Mouse (Mus musculus) adrenal gland (tissue): ENCODE measurements around the gene Slc26a5.

ENCODE experiments used
- intact Hi-C: fragments of 180-260 bp; cut with DNase I; formaldehyde crosslinking; loops from one replicate; pipeline ENCODE4 v1.15.1; 2025

The Slc26a5 gene

DNA sequence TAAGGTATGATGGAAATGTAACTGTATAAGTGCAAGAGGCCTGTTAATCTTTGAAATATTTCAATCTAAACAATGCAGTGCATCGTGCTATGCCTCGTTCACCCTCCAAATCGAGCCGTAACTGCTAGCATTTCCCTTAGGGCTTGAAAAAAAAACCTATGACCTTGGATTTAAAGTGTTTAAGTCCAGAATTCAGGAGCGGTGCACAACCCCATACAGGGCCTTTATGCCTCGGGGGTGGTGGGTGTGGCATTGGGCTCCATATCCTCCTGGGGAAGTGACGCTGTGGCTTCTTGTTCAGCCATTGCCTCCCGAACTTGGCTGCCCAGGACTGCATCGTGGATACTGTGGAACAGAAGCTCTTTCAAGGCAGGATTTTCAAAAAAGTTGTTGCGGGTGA, 54.5 kb downstream of the Slc26a5 start:
- intact Hi-C loops, result no loop called here

DNA sequence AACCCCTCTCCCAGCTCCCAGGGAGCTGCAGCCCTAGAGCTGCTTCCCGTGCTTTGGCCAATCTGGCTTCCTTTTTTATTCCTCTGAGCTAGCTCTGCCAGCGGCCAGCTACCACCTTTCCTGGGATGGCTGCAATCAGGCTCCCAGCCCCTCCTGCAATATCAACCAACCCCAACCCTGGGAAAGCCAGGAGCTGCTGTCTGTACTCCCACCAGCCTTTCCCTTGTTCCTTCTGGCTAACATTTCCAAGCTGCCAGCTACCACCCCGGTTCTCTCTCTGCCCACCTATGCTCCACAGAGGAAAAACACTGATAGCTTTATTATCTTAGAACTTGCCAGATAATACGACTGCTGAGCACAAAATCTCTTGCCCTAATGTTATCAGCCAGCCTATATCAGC, 60.6 kb downstream of the Slc26a5 start:
- intact Hi-C loops, result no loop called here

DNA sequence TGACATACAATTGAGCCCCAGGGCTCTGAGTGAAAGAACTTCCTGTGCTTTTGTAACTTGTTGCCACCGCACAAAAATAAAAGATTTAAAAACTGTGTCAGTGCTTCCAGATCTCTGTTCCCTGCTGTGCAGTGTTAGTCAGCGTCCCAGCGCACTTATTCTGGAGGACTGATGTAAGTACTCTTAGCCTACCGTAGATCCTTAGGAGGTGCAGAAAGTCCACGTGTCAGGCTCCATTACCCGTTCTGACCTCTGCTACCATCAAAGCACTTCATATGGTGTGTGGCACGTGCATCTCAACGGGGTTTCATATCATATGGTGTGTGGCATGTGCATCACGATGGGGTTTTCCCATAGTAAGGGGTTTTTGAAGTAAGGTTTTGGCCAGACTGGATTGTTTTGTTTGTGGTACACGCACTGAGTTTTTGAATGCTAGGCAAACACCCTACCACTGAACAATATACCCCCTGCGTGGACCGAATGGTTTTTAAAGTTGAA, 61.7 kb downstream of the Slc26a5 start:
- intact Hi-C loops, result no loop called here

DNA sequence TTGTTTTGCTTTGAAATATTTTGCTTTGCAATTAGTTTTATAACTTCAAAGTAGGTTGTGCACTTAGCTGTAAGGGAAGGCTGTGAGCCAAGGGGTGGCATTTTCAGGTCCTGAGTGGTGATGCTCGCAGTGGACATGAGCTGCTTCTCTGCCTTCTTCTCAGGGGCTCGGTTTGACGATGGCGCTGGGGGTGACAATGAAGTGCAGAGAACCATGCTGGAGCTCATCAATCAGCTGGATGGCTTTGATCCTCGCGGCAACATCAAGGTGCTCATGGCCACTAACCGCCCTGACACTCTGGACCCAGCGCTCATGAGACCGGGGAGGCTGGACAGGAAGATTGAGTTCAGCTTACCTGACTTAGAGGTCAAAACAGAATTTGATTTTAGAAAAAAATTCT, 62.5 kb downstream of the Slc26a5 start:
- intact Hi-C loops, result no loop called here

DNA sequence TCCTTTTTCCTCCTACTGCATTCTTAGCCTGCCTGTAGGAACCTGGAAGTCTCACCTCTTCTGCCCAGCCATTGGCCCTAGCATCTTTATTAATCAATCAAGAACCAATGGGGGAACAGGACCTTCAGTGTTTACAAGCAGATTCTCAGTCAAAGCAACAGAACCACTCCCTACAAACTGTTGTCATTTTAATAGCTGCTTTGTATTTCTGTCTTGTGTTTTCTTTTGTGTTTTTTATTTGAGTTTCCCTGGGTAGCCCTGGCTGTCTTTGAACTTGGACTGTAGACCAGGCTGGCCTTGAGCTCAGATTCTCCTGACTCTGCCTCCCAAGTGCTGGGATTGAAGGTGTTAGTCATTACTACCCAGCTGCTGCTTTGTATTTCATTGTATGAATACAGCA, 73.2 kb downstream of the Slc26a5 start:
- intact Hi-C loops, result loop anchor here (10.0 kb wide), 1 partner anchor 723 kb away; no protein-coding TSS in a partner anchor

DNA sequence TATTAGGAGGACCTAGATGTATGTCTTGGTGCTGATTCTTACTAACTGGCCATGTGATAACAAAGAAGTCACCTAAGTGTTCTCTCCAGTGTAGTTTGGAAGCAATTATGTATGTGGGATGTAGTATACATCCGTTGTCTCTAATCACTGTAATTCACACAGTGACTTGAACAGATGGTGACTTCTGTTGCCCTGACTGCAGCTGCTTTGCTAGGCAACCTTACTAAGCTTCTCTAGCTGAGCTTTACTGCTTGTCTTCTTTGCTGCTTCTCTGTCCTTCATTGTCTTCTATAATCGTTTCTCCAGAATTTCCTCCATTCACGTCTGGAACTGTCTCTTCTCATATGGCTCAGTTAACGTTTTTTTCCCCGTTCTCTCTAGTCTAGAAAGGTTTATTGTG, 76.3 kb downstream of the Slc26a5 start:
- intact Hi-C loops, result no loop called here

DNA sequence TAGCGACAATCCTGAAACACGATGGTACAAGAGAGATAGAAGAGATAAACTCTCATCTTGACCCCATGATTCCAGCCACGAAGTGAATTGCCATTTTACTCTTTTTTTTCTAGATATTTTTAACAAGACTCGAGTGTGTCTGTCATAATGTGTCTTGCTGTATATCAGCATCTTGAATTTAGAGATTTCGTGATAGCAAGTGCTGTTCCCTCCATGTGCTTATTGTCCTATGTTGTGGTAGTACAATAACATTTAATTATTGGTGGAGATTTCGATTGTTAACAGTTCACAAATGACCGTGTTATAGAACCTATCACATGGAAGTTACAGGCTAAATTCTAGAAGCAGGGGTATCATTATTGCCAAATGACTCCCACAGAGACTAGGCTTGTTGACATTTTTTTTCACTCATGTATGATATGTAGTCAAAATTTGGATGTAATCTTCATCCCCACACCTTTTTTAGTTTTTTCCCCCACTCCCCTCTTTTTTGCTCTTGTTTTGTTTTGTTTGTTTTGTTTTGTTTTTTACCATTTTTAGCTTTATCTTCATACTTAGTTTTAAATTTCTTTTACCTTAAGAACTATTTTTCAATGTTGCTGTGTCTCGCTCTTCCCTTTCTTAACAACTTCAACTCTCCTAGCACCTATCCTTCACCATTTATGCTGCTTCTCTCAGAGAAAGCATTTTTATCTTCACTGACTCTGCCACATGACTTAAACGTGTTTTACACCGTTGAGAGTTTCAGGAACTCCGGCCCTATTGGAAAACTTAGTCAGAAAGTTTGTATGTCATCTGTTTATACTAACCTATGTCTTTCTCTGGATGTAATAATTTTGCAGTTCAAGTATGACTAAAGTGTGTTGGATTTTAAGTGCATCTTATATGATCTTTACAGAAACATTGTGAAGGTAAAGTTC, 78.0 kb downstream of the Slc26a5 start:
- intact Hi-C loops, result loop anchor here (2.0 kb wide), 1 partner anchor 51 kb away; the partner anchor contains the start of gene Pmpcb

DNA sequence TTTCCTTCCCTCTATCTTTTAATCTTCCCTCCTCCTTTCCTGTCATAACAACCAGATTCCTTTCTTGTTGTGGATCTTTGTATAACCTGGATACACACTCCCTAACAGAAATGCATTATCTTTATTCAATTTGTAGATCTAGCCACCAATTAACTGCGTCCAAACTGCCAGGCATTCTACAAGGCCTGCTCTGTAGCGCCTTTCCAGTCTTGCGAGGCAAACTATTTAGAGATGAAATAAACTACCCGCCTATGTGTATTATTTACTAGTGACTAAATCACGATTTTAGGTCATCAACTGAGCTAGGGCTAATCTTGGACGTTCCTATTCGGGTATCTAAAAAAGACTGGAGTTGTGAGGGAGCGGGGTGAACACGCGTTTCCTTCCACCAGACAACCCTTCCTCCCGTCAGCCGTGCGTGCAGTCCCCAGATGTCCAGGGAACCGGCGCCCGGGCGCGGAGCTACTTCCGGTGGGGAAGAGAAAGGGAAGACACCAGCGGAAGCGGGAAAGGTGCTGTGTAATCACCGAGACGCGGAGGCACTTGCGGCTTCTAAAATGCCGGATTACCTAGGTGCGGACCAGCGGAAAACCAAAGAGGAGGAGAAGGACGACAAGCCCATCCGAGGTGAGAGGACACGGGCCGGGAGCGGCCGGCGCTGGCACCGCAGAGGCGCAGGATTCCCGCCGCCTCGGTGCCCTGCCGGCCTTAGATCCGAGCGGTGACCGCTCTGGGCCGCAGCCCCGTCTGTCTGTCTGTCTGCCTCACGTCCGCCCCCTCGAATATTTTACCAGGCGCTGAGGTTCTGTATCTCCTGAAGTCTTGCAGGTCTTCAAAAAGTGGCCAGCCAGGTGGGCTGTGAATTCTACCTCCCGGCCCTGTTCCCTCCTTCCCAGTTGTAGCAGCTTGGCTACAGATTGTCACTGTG, 78.9 kb downstream of the Slc26a5 start:
- intact Hi-C loops, result loop anchor here (2.0 kb wide), 1 partner anchor 50 kb away; the partner anchor contains the start of gene Pmpcb

DNA sequence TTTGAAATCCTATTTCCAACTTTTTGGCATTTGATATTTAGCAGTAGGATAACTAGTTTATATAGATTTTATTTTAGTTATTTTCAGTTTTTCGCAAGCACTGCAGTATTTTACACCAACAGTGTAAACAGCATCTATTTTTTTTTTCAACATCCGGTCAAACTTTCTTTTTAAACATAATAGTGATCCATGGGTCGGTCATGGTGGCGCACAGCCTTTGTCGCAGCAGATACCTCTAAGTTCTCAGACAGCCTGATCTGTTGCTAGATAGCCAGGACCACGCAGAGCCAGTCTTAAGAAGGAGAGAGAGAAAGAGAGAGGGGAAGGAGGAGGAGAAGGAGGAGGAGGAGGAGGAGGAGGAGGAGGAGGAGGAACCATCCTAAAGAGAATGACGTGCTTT, 79.6 kb downstream of the Slc26a5 start:
- intact Hi-C loops, result loop anchor here (2.0 kb wide), 1 partner anchor 49 kb away; the partner anchor contains the start of gene Pmpcb

DNA sequence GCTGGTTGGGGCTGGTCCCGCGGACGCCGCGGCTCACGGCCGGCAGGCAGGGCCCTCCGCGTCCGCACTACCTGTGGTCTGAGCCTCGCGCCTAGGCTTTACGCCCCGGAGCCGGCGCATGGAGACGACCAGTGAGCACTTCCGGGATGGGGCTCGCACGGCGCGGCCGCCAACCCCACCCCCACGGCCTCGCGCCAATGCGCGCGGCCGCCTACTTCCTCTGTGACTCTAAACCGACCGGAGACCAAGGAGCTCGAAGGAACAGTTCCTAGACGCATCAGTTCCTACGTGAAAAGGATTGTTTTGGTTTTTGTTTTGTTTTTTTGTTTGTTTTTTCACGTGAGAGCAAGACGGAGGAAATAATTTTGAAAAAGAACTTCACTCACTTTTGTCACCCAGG, 80.4 kb downstream of the Slc26a5 start, which contains the start of the genes Dnajc2 and Psmc2:
Dnajc2 (minus strand) TSS at position 199 of the 400 bp plus-strand sequence.
Psmc2 (plus strand) TSS at position 231 of the 400 bp plus-strand sequence.
- intact Hi-C loops, result no loop called here

DNA sequence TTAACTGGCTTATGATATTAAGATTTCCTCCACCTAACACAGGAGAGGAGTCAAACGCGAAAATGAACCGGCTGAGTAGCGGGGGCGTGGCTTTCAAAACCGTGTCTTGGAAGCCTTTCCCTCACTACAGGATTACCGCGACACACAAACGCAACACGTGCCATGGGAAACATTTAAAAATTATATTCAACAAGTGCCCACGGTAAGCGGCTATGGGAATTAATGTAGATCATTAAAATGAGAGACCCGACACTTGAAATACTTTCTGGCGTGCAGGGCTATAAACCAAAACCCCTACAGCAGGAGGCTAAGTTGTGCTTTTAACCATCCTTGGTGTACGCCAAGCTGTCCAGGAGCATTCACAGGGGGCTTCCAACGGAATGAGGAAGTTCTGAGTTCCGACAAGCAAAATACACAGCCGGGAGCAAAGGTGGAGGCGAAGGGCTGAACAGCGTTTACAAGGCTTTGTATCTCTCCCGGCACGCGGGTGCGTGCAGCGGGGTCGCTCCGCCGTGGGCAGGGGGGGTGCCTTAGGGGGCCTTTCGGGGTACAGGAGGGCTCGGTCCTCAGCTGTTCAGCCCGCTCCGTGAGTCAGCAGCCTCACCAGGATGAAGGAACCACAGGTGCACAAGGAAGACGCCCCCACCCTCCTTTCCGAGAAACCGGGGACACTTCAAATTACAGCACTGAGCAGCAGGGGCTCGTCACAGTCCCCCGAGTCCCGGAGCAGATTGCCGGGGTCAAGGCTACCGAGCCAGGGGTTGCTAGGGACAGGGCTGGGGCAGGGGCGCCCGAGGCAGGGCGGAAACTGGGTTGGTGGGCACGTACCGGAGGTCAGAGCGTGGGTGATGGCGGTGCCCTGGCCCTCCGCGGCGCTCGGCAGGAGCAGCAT, 81.0 kb downstream of the Slc26a5 start:
- intact Hi-C loops, result no loop called here

DNA sequence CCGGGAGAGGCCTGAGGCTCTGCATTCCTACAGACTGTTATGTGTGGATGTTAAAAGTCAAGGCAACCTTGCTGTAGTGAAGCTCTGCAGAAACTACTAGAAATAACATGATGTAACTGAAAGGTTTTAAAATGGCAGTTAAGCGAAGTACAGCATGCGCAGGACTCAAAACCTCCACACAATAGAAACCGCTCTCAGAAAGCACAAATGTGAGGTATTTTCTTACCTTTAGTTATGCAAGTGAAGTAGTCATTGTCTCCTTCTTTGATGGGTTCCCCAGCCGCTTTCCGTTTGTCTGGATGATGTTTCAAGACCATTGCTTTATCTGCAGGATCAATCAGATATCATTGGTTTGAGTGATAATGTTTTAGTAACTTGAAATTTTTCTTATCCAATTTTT, 88.9 kb downstream of the Slc26a5 start:
- intact Hi-C loops, result no loop called here

DNA sequence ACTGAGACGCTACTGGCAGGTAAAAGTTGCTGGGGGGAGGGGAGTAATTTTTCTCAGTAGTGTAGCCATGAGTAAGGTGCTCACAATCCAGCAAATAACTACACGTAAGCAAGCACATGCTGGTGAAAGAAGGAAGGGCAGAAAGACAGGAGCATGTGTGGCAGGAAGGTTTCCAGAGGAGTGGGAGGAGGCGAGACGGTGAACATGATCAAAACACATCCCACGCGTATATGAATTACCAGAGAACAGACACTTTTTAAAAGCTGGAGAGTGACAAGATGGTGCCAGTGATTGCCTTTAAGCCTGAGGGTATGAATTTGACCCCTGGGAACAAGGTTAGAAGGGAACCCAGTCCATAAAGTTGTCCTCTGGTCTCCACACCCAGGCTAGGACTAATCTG, 95.6 kb downstream of the Slc26a5 start:
- intact Hi-C loops, result no loop called here

DNA sequence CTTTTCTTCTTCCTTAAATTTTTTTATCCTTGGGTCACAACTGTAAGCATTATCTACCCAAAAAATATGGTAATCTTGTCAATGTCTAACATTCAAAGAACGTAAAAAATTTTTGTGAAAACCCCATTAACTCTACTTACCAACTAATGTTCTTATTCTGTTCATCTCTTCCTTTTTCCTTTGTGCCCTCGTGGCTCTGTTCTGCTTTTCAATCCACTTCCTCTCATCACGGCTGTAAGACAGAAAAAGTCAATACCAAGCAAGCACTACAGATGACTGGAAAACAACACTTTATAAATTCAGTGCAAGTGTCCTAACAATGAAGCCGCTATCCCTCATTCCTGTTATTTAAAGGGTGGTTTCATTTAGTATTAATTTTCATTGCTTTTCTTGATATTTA, 96.9 kb downstream of the Slc26a5 start:
- intact Hi-C loops, result no loop called here
